Mouse (Mus musculus) embryonic fibroblast, embryonic 13.5 days (primary cell): ENCODE data around the gene Smad1.

Experiments
- CTCF ChIP-seq: IDR thresholded peaks from 2 replicates; pipeline ENCODE4 v1.5.1; 2011; ENCODE audit warnings: mild to moderate bottlenecking, control low read depth, low read length, moderate library complexity, borderline replicate concordance; ENCODE audit not compliant: insufficient read depth
- POLR2A ChIP-seq: IDR thresholded peaks from 2 replicates; pipeline ENCODE4 v1.6.1; 2011; ENCODE audit warnings: low read depth, mild to moderate bottlenecking, control low read depth, low read length, moderate library complexity

DNA sequence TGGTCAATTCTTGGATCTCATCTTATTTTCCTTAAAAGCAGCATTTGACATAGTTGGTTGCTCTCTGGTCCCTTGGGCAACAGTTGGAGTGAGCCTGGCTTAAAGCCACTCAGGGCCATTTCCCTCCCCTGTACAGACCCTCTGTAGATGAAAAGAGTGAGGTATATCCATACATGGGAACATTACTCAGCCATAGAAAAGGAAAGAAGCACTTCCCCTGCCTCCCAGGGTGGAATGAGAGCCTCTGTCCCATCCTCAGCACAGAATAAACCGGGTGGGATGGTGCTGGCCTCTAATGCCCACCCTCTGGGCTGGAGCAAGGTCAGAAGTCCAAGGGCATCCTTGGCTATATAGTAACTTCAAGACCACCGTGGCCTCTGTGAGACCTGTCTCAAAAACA lies 1.4 kb upstream of the Smad1 start:
- no peak for TF ChIP-seq CTCF
- no peak for TF ChIP-seq POLR2A
